Mouse (Mus musculus): ENCODE data around the gene Gm14226. TPM values are rescaled to one million over a fixed set of nuclear protein-coding genes. Genes with fewer than 3 reads are reported as not detected.
"Not testable (repeated sequence)": the region's sequence is repeated elsewhere in the genome, so short reads cannot be mapped to it uniquely, and the experiment has no call there.

Gene Gm14226
- polyA plus RNA-seq, 1 experiment from 2014 or later, result 0.24 TPM

GRCm38 (mm10) chr2:154992083-154992482, 26.0 kb upstream of the Gm14226 start:
- Histone ChIP-seq H3K9me3 (ENCODE audit: control insufficient read depth, low read length) (no peaks in the 10 kb centered on the region), H3K4me3 (ENCODE audit: low read depth, low read length) (no peak overlapping the region), H3K27me3 (ENCODE audit: control insufficient read depth, insufficient read depth, low read length) (no peaks in the 10 kb centered on the region), H3K36me3 (ENCODE audit: control insufficient read depth, insufficient read depth, low read length) (no peaks in the 10 kb centered on the region), H3K4me1 (replicated peaks; ENCODE audit: control insufficient read depth, insufficient read depth) (no peaks in the 10 kb centered on the region), H3K9ac (ENCODE audit: low read length) (no peak overlapping the region), H3K4me2 (replicated peaks; ENCODE audit: low read depth) (no peak overlapping the region), H3K27ac (replicated peaks) (no peak overlapping the region)
- DNase-seq (ENCODE audit: low spot score) (no peak), ATAC-seq (ENCODE audit: low FRiP score, low TSS enrichment) (no peak)
- TF ChIP-seq EP300 (optimal IDR thresholded peaks at IDR 0.05), result no peak
- no peak for TF ChIP-seq CTCF (IDR thresholded peaks at IDR 0.05; ENCODE audit: low read depth)
- 77% methylated on average over 5 of the region's 5 CpGs for WGBS

DNA sequence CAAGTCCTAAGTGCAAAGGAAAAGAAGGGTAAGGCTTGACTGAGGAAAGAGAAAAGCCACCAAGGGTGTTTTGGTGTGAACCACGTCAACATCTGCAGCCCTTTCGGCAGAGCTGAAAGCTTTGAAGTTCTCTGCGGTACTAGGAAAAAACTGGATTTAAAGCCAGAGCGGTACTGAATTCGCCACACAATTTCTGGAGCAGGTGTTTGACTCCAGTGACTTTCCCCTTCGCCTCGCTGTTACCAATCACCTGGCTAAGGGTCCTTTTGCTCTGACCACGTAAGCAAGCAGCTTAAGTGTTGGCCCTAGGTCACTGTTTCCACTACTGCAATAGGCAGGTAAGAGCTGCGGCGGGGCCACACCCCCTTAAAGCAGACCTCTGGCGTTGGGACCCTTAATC, 12.6 kb upstream of the Gm14226 start:
- H3K9ac ChIP-seq (ENCODE audit: low read length), result no peak overlapping the region
- H3K4me1 ChIP-seq (replicated peaks; ENCODE audit: control insufficient read depth, insufficient read depth), result no peaks in the 10 kb centered on the region
- H3K27me3 ChIP-seq (ENCODE audit: control insufficient read depth, insufficient read depth, low read length), result no peaks in the 10 kb centered on the region
- H3K4me2 ChIP-seq (replicated peaks; ENCODE audit: low read depth), result no peak overlapping the region
- H3K9me3 ChIP-seq (ENCODE audit: control insufficient read depth, low read length), result no peaks in the 10 kb centered on the region
- ATAC-seq (ENCODE audit: low FRiP score, low TSS enrichment) (no peak), DNase-seq (ENCODE audit: low spot score) (no peak)
- TF ChIP-seq EP300 (optimal IDR thresholded peaks at IDR 0.05), result no peak
- no peak for TF ChIP-seq CTCF (IDR thresholded peaks at IDR 0.05; ENCODE audit: low read depth)
- H3K36me3 ChIP-seq (ENCODE audit: control insufficient read depth, insufficient read depth, low read length), result no peaks in the 10 kb centered on the region
- no peak overlapping the region for H3K27ac ChIP-seq (replicated peaks)
- WGBS, result 88% methylated on average over 11 of the region's 11 CpGs
- H3K4me3 ChIP-seq (ENCODE audit: low read depth, low read length), result no peak overlapping the region

GRCm38 (mm10) chr2:155011086-155011656, 6.9 kb upstream of the Gm14226 start:
- no peaks in the 10 kb centered on the region for H3K9me3 ChIP-seq (ENCODE audit: control insufficient read depth, low read length)
- no peak for TF ChIP-seq CTCF (IDR thresholded peaks at IDR 0.05; ENCODE audit: low read depth)
- TF ChIP-seq EP300 (optimal IDR thresholded peaks at IDR 0.05), result no peak
- 39% methylated on average over 3 of the region's 3 CpGs for WGBS
- no peak overlapping the region for H3K4me3 ChIP-seq (ENCODE audit: low read depth, low read length)
- no peak overlapping the region for H3K9ac ChIP-seq (ENCODE audit: low read length)
- no peaks in the 10 kb centered on the region for H3K27me3 ChIP-seq (ENCODE audit: control insufficient read depth, insufficient read depth, low read length)
- no peaks in the 10 kb centered on the region for H3K36me3 ChIP-seq (ENCODE audit: control insufficient read depth, insufficient read depth, low read length)
- no peak for DNase-seq (ENCODE audit: low spot score)
- no peak overlapping the region for H3K4me2 ChIP-seq (replicated peaks; ENCODE audit: low read depth)
- ATAC-seq (ENCODE audit: low FRiP score, low TSS enrichment), result no peak
- no peaks in the 10 kb centered on the region for H3K4me1 ChIP-seq (replicated peaks; ENCODE audit: control insufficient read depth, insufficient read depth)
- no peak overlapping the region for H3K27ac ChIP-seq (replicated peaks)

DNA sequence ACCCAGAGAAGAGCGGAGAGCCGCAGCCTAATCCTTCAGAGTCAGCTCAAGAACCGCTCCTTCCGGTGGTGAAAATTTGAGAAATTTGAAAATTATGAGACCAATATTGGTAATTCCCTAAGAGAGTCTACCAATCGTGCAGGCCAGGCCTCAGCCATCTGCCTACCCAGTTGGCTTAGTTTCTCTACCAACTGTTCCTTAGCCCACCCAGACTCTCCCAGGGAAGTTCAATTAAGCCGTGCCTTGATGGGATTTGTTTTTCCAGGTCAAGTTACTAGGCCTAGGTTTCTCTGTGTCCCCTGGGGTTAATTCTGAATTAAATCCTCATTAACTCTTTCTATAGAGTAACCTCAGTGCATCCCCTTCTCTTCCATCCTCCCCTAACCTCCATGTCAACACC, 5.1 kb upstream of the Gm14226 start:
- no peaks in the 10 kb centered on the region for H3K36me3 ChIP-seq (ENCODE audit: control insufficient read depth, insufficient read depth, low read length)
- TF ChIP-seq EP300 (optimal IDR thresholded peaks at IDR 0.05) (no peak), CTCF (IDR thresholded peaks at IDR 0.05; ENCODE audit: low read depth) (no peak)
- 85% methylated on average over 6 of the region's 6 CpGs for WGBS
- H3K4me3 ChIP-seq (ENCODE audit: low read depth, low read length), result no peak overlapping the region
- H3K9ac ChIP-seq (ENCODE audit: low read length), result no peak overlapping the region
- no peak overlapping the region for H3K4me2 ChIP-seq (replicated peaks; ENCODE audit: low read depth)
- no peaks in the 10 kb centered on the region for H3K27me3 ChIP-seq (ENCODE audit: control insufficient read depth, insufficient read depth, low read length)
- DNase-seq (ENCODE audit: low spot score), result no peak
- no peaks in the 10 kb centered on the region for H3K9me3 ChIP-seq (ENCODE audit: control insufficient read depth, low read length)
- no peak for ATAC-seq (ENCODE audit: low FRiP score, low TSS enrichment)
- H3K27ac ChIP-seq (replicated peaks), result no peak overlapping the region
- H3K4me1 ChIP-seq (replicated peaks; ENCODE audit: control insufficient read depth, insufficient read depth), result no peaks in the 10 kb centered on the region

GRCm38 (mm10) chr2:155016751-155017150, 1.3 kb upstream of the Gm14226 start:
- not testable (repeated sequence) for H3K27me3 ChIP-seq (ENCODE audit: control insufficient read depth, insufficient read depth, low read length); H3K36me3 ChIP-seq (ENCODE audit: control insufficient read depth, insufficient read depth, low read length); H3K4me1 ChIP-seq (replicated peaks; ENCODE audit: control insufficient read depth, insufficient read depth); H3K9me3 ChIP-seq (ENCODE audit: control insufficient read depth, low read length); H3K4me2 ChIP-seq (replicated peaks; ENCODE audit: low read depth); H3K4me3 ChIP-seq (ENCODE audit: low read depth, low read length); DNase-seq (ENCODE audit: low spot score); ATAC-seq (ENCODE audit: low FRiP score, low TSS enrichment); H3K9ac ChIP-seq (ENCODE audit: low read length); H3K27ac ChIP-seq (replicated peaks)
- 49% methylated on average over 4 of the region's 9 CpGs for WGBS

DNA sequence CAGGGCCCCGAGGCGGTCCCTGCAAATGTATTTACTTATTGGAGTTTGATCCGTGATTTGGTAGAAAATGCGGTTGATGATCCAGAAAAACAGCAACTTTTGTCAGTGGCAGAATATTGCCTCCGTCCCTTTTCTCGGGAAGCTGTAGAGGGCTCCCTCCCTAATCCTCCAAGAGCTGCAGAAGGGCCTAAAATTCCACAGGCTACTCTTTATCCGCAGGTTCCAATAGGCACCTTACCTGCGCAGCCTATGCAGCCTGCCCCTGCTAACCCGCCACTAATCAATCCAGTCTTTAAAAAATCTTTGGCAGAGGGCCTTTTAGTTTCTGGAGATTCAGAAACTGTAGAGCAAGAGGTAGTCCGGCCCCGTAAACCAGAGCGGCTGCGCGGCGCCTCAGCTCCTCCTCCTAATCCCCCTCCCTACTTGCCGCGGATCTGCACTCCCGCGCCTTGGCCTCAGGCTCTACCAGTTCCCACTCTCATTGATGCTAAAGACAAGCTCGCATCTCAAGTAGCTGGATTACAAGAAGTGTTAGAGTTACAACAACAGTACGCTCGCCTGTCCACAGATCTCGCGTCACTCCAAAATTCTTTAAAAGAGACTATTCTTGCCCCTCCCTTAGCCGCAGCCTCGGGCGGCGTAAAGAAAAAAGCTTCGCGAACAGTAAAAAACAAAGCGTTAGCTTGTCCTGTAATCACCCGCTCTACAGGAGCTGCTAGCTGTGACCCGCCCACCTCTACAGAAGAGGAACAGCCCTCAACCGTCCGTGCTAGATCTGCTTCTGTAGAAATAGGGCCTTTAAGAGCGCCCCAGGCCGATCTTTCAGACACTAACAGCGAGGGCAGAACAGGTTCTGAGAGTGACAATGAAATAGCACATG, 936 bp downstream of the Gm14226 start:
- peak; percentile 68 for DNase-seq (ENCODE audit: low spot score)
- Histone ChIP-seq H3K9ac (ENCODE audit: low read length) (peak overlapping the region; percentile 58), H3K4me1 (replicated peaks; ENCODE audit: control insufficient read depth, insufficient read depth) (no peaks in the 10 kb centered on the region), H3K27me3 (ENCODE audit: control insufficient read depth, insufficient read depth, low read length) (no peaks in the 10 kb centered on the region), H3K4me2 (replicated peaks; ENCODE audit: low read depth) (peak overlapping the region; percentile 68), H3K9me3 (ENCODE audit: control insufficient read depth, low read length) (no peaks in the 10 kb centered on the region), H3K4me3 (ENCODE audit: low read depth, low read length) (peak overlapping the region; percentile 28), H3K27ac (replicated peaks) (peak overlapping the region; percentile 31), H3K36me3 (ENCODE audit: control insufficient read depth, insufficient read depth, low read length) (no peaks in the 10 kb centered on the region)
- peak; percentile 31 for TF ChIP-seq CTCF (IDR thresholded peaks at IDR 0.05; ENCODE audit: low read depth)
- TF ChIP-seq EP300 (optimal IDR thresholded peaks at IDR 0.05), result no peak
- under 1% methylated on average over 38 of the region's 38 CpGs for WGBS
- peak; percentile 84 for ATAC-seq (ENCODE audit: low FRiP score, low TSS enrichment)

Data from stomach, postnatal 0 days (tissue).